Mouse (Mus musculus): ENCODE measurements around the gene Dagla. TPM values are rescaled to one million over a fixed set of nuclear protein-coding genes. Genes with fewer than 3 reads are reported as not detected.

The Dagla gene
- polyA plus RNA-seq, 1 experiment = 5.6 TPM

- WGBS = 32% methylated on average over 26 of the region's 26 CpGs
These were observed 79.8 kb downstream of the Dagla start for GRCm38 (mm10) chr19:10224637-10225453.

GRCm38 (mm10) chr19:10223561-10223960 lies 81.1 kb downstream of the Dagla start:
- Histone ChIP-seq H3K27ac (ENCODE audit: insufficient read depth, low read depth, low read length) (no peak overlapping the region), H3K4me3 (ENCODE audit: low read depth, low read length) (no peak overlapping the region), H3K27me3 (ENCODE audit: control insufficient read depth, insufficient read depth, low read length) (no peaks in the 10 kb centered on the region), H3K36me3 (ENCODE audit: control insufficient read depth, insufficient read depth, low read length) (peaks cover 14% of the 10 kb centered on the region), H3K4me1 (ENCODE audit: control insufficient read depth, insufficient read depth, insufficient read length, low read length) (peaks cover 21% of the 10 kb centered on the region)
- TF ChIP-seq POLR2A (IDR thresholded peaks at IDR 0.05; ENCODE audit: low read depth, low read length) = no peak
- TF ChIP-seq CTCF (IDR thresholded peaks at IDR 0.05; ENCODE audit: extremely low read depth, insufficient read length, insufficient replicate concordance, low read depth, low read length) = no peak
- WGBS = 48% methylated on average over 4 of the region's 4 CpGs

More at GRCm38 (mm10) chr19:10224637-10225453, 79.8 kb downstream of the Dagla start:
- peaks cover 19% of the 10 kb centered on the region for H3K36me3 ChIP-seq (ENCODE audit: control insufficient read depth, insufficient read depth, low read length)
- H3K27me3 ChIP-seq (ENCODE audit: control insufficient read depth, insufficient read depth, low read length) = no peaks in the 10 kb centered on the region
- no peak overlapping the region for H3K4me3 ChIP-seq (ENCODE audit: low read depth, low read length)
- no peak overlapping the region; the same call in 1 of the 2 replicates for H3K27ac ChIP-seq (ENCODE audit: insufficient read depth, low read depth, low read length)
- peaks cover 21% of the 10 kb centered on the region for H3K4me1 ChIP-seq (ENCODE audit: control insufficient read depth, insufficient read depth, insufficient read length, low read length)
- no peak for TF ChIP-seq CTCF (IDR thresholded peaks at IDR 0.05; ENCODE audit: extremely low read depth, insufficient read length, insufficient replicate concordance, low read depth, low read length)
- no peak for TF ChIP-seq POLR2A (IDR thresholded peaks at IDR 0.05; ENCODE audit: low read depth, low read length)

DNA sequence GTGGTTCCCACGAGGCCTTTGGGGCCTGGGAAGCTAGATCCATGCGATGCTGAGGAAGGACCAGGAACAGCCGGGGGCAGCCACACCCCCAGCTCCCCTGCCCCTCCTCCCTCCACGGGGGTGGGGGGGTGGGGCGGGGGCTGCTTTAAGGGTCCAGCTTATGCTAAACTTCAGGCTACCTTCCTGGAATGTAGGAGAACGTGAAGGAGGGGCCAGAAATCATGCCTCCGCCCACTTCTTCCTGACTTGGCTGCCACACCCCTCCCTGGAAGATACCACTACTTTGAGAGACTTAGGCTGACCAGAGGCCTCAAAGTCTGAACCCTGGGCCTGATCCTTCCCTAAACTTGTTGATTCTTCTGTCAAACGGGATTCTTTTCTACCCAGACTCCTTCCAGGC lies 82.0 kb downstream of the Dagla start:
- H3K4me3 ChIP-seq (ENCODE audit: low read depth, low read length) = no peak overlapping the region
- no peaks in the 10 kb centered on the region for H3K27me3 ChIP-seq (ENCODE audit: control insufficient read depth, insufficient read depth, low read length)
- H3K36me3 ChIP-seq (ENCODE audit: control insufficient read depth, insufficient read depth, low read length) = peaks cover 13% of the 10 kb centered on the region; the same call in 1 of the 2 replicates
- no peak for TF ChIP-seq POLR2A (IDR thresholded peaks at IDR 0.05; ENCODE audit: low read depth, low read length)
- TF ChIP-seq CTCF (IDR thresholded peaks at IDR 0.05; ENCODE audit: extremely low read depth, insufficient read length, insufficient replicate concordance, low read depth, low read length) = no peak
- H3K27ac ChIP-seq (ENCODE audit: insufficient read depth, low read depth, low read length) = 0 out of 2 replicates have a peak overlapping the region, but pooled peaks have one; percentile 20
- H3K4me1 ChIP-seq (ENCODE audit: control insufficient read depth, insufficient read depth, insufficient read length, low read length) = peaks cover 21% of the 10 kb centered on the region
- 20% methylated on average over 8 of the region's 8 CpGs for WGBS

DNA sequence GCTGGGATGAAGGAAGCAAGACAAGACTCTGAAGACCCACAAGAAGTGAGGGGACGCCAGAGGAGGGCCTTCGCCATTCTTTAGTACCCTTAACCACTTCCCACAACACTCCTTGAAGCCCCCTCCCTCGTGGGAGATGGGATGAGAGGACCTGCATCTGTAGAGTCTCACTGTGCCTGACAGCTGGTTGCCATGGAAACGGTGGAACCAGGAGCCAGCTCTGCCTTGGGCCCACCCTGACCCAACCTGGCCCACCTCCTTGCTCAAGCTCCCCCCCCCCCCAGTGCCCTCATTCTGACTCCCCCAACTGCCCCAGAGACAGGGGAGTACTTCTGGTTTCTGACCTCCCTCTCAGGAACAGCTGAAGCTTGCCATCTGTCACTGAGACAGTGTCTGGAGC lies 83.1 kb downstream of the Dagla start:
- Histone ChIP-seq H3K4me3 (ENCODE audit: low read depth, low read length) (no peak overlapping the region), H3K27me3 (ENCODE audit: control insufficient read depth, insufficient read depth, low read length) (no peaks in the 10 kb centered on the region), H3K4me1 (ENCODE audit: control insufficient read depth, insufficient read depth, insufficient read length, low read length) (peaks cover 19% of the 10 kb centered on the region), H3K36me3 (ENCODE audit: control insufficient read depth, insufficient read depth, low read length) (peaks cover 16% of the 10 kb centered on the region), H3K27ac (ENCODE audit: insufficient read depth, low read depth, low read length) (no peak overlapping the region)
- whole genome bisulfite sequencing = 67% methylated on average over 4 of the region's 4 CpGs
- TF ChIP-seq POLR2A (IDR thresholded peaks at IDR 0.05; ENCODE audit: low read depth, low read length) (no peak), CTCF (IDR thresholded peaks at IDR 0.05; ENCODE audit: extremely low read depth, insufficient read length, insufficient replicate concordance, low read depth, low read length) (no peak)

DNA sequence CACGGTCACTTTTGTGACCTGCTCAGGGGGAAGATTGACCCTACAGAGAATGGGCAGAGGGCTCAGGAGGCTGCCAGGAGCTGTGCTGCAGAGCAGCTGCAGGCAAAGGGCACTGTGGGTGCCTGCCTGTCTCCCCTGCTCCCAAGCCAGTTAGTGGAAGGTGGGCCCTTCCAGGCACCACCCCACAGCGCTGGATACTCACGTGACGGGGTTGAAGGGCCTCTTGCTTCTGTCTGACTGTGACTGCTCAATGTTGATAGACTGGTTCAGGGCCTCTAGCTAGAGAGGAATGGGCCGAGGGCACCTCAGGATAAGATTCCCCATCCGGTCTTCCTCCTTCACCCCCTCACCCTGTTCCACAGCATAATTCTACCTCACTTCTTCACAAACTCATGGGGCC lies 85.1 kb downstream of the Dagla start:
- no peak overlapping the region for H3K27ac ChIP-seq (ENCODE audit: insufficient read depth, low read depth, low read length)
- peaks cover 18% of the 10 kb centered on the region for H3K36me3 ChIP-seq (ENCODE audit: control insufficient read depth, insufficient read depth, low read length)
- H3K4me3 ChIP-seq (ENCODE audit: low read depth, low read length) = no peak overlapping the region
- no peaks in the 10 kb centered on the region for H3K27me3 ChIP-seq (ENCODE audit: control insufficient read depth, insufficient read depth, low read length)
- peaks cover 7% of the 10 kb centered on the region for H3K4me1 ChIP-seq (ENCODE audit: control insufficient read depth, insufficient read depth, insufficient read length, low read length)
- 66% methylated on average over 6 of the region's 6 CpGs for WGBS
- TF ChIP-seq CTCF (IDR thresholded peaks at IDR 0.05; ENCODE audit: extremely low read depth, insufficient read length, insufficient replicate concordance, low read depth, low read length) (no peak), POLR2A (IDR thresholded peaks at IDR 0.05; ENCODE audit: low read depth, low read length) (no peak)

DNA sequence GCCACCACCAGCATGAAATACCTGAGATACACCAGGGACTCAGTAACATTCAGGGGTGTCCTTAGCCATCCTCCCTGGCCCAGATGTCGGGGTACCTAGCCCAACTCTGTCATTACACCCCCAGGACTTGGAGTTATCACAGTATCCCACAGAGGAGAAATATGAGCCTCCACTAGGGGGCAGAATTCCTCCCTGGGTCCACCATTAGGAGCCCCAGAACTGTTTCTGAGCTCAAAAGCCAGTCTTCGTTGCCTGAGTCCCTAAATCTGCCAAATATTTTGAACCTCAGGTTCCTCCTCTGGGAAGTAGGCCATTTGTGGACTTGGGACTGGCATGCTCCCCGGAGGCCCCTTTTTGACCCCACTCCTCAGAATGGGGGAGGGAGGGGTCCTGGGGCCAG lies 85.6 kb downstream of the Dagla start:
- H3K4me3 ChIP-seq (ENCODE audit: low read depth, low read length) = no peak overlapping the region
- no peak overlapping the region for H3K27ac ChIP-seq (ENCODE audit: insufficient read depth, low read depth, low read length)
- WGBS = 36% methylated on average over 3 of the region's 3 CpGs
- peaks cover 21% of the 10 kb centered on the region for H3K36me3 ChIP-seq (ENCODE audit: control insufficient read depth, insufficient read depth, low read length)
- peaks cover 7% of the 10 kb centered on the region for H3K4me1 ChIP-seq (ENCODE audit: control insufficient read depth, insufficient read depth, insufficient read length, low read length)
- TF ChIP-seq POLR2A (IDR thresholded peaks at IDR 0.05; ENCODE audit: low read depth, low read length) = no peak
- TF ChIP-seq CTCF (IDR thresholded peaks at IDR 0.05; ENCODE audit: extremely low read depth, insufficient read length, insufficient replicate concordance, low read depth, low read length) = peak; percentile 77; the same call in 1 of the 2 replicates
- H3K27me3 ChIP-seq (ENCODE audit: control insufficient read depth, insufficient read depth, low read length) = no peaks in the 10 kb centered on the region

- Histone ChIP-seq H3K36me3 (ENCODE audit: control insufficient read depth, insufficient read depth, low read length) (peaks cover 37% of the 10 kb centered on the region), H3K4me3 (ENCODE audit: low read depth, low read length) (no peak overlapping the region), H3K4me1 (ENCODE audit: control insufficient read depth, insufficient read depth, insufficient read length, low read length) (no peaks in the 10 kb centered on the region), H3K27ac (ENCODE audit: insufficient read depth, low read depth, low read length) (no peak overlapping the region), H3K27me3 (ENCODE audit: control insufficient read depth, insufficient read depth, low read length) (no peaks in the 10 kb centered on the region)
- TF ChIP-seq POLR2A (IDR thresholded peaks at IDR 0.05; ENCODE audit: low read depth, low read length) (no peak), CTCF (IDR thresholded peaks at IDR 0.05; ENCODE audit: extremely low read depth, insufficient read length, insufficient replicate concordance, low read depth, low read length) (no peak)
- WGBS = 79% methylated on average over 8 of the region's 8 CpGs
These were observed 88.6 kb downstream of the Dagla start for GRCm38 (mm10) chr19:10216101-10216500.

Data from small intestine, adult 2 months (tissue).